Mouse (Mus musculus) spleen, adult 2 months (tissue): ENCODE measurements around the gene Aldh3b2. TPM values are rescaled to one million over a fixed set of nuclear protein-coding genes. Genes with fewer than 3 reads are reported as not detected.

ENCODE experiments used
- DNase-seq, 2 experiments: peaks; one replicate each; pipeline versions ENCODE4 v3.0.0 to v3.0.0-alpha.2; 2012 to 2021; ENCODE audit warnings: low spot score in 2 of 2, low read depth in 1 of 2
- H3K27ac ChIP-seq: fragments of 200-500 bp; 2 replicates; pipeline ENCODE4 v1.5.1; 2012; ENCODE audit warnings: low read length, inconsistent platforms; ENCODE audit not compliant: insufficient read depth
- H3K27me3 ChIP-seq: fragments of 200-500 bp; 2 replicates; pipeline ENCODE4 v1.6.1; 2012; ENCODE audit warnings: mild to moderate bottlenecking, moderate library complexity, low read length, inconsistent platforms; ENCODE audit not compliant: control insufficient read depth, insufficient read depth
- H3K36me3 ChIP-seq: fragments of 200-500 bp; 2 replicates; pipeline ENCODE4 v1.6.1; 2012; ENCODE audit warnings: mild to moderate bottlenecking, low read length, inconsistent platforms; ENCODE audit not compliant: control insufficient read depth, insufficient read depth
- H3K4me1 ChIP-seq: fragments of 200-500 bp; 2 replicates; pipeline ENCODE4 v1.6.1; 2011; ENCODE audit warnings: inconsistent platforms; ENCODE audit not compliant: control insufficient read depth, insufficient read depth, insufficient read length
- H3K4me3 ChIP-seq: fragments of 200-500 bp; 2 replicates; pipeline ENCODE4 v1.5.1; 2011; ENCODE audit warnings: mild to moderate bottlenecking, inconsistent platforms; ENCODE audit not compliant: insufficient read depth, insufficient read length; ENCODE audit errors: extremely low read depth
- CTCF ChIP-seq: fragments of 200-500 bp; IDR thresholded peaks from 2 replicates; pipeline ENCODE4 v1.5.1; 2011; ENCODE audit warnings: mild to moderate bottlenecking, inconsistent platforms; ENCODE audit not compliant: insufficient read depth, insufficient read length, insufficient replicate concordance; ENCODE audit errors: extremely low read depth
- POLR2A ChIP-seq: fragments of 200-500 bp; IDR thresholded peaks from 2 replicates; pipeline ENCODE4 v1.6.1; 2011; ENCODE audit warnings: low read depth, low read length, inconsistent platforms
- WGBS: fragments of 180-500 bp; shearing (Covaris S2); methylation state at CpG from one replicate; pipeline ENCODE4 v1.1.7; 2018; 5-methylcytosine and 5-hydroxymethylcytosine counted together
- polyA plus RNA-seq: library from polyadenylated mRNA; depleted of rRNA; stranded (reverse); fragments of >200 nt; gene quantifications from 2 replicates; pipeline ENCODE4 v1.2.3, GENCODE M21; 2012

The Aldh3b2 gene
- polyA plus RNA-seq, 1 experiment: 0.65 TPM

GRCm38 (mm10) chr19:3991966-3992365 lies 19.8 kb downstream of the Aldh3b2 start:
- H3K4me1 ChIP-seq: no peaks in the 10 kb centered on the region
- no peak overlapping the region for H3K4me3 ChIP-seq
- DNase-seq: no peak
- H3K27me3 ChIP-seq: no peaks in the 10 kb centered on the region
- no peak overlapping the region for H3K27ac ChIP-seq
- TF ChIP-seq CTCF: no peak
- no peak for TF ChIP-seq POLR2A
- no peaks in the 10 kb centered on the region for H3K36me3 ChIP-seq
- WGBS: 87% methylated on average over 3 of the region's 3 CpGs

GRCm38 (mm10) chr19:3992416-3992815 lies 20.3 kb downstream of the Aldh3b2 start, which contains the start of gene Tbx10:
TSS of gene Tbx10 (plus strand) at chr19:3992752.
- Histone ChIP-seq H3K27me3 (no peaks in the 10 kb centered on the region), H3K4me3 (no peak within 1 kb of the TSS), H3K36me3 (no peaks in the 10 kb centered on the region), H3K27ac (no peak within 1 kb of the TSS), H3K4me1 (no peaks in the 10 kb centered on the region)
- DNase-seq: no peak
- 79% methylated on average over 5 of the region's 5 CpGs for WGBS
- TF ChIP-seq POLR2A (no peak), CTCF (no peak)

GRCm38 (mm10) chr19:3994932-3995331 lies 22.8 kb downstream of the Aldh3b2 start:
- H3K27ac ChIP-seq: no peak overlapping the region
- no peaks in the 10 kb centered on the region for H3K27me3 ChIP-seq
- no peaks in the 10 kb centered on the region for H3K36me3 ChIP-seq
- no peak for DNase-seq
- H3K4me3 ChIP-seq: no peak overlapping the region
- TF ChIP-seq CTCF (no peak), POLR2A (no peak)
- H3K4me1 ChIP-seq: no peaks in the 10 kb centered on the region; the same call in 1 of the 2 replicates
- 86% methylated on average over 6 of the region's 6 CpGs for WGBS

GRCm38 (mm10) chr19:3995505-3995904 lies 23.4 kb downstream of the Aldh3b2 start:
- no peak for TF ChIP-seq CTCF
- no peak for TF ChIP-seq POLR2A
- DNase-seq: no peak
- no peak overlapping the region for H3K4me3 ChIP-seq
- H3K36me3 ChIP-seq: no peaks in the 10 kb centered on the region
- H3K4me1 ChIP-seq: no peaks in the 10 kb centered on the region; the same call in 1 of the 2 replicates
- WGBS: 96% methylated on average over 3 of the region's 3 CpGs
- no peaks in the 10 kb centered on the region for H3K27me3 ChIP-seq
- no peak overlapping the region for H3K27ac ChIP-seq

GRCm38 (mm10) chr19:3996106-3996505 lies 24.0 kb downstream of the Aldh3b2 start:
- Histone ChIP-seq H3K4me3 (no peak overlapping the region), H3K27ac (no peak overlapping the region), H3K4me1 (peaks cover 3% of the 10 kb centered on the region; the same call in 1 of the 2 replicates), H3K27me3 (no peaks in the 10 kb centered on the region), H3K36me3 (no peaks in the 10 kb centered on the region)
- TF ChIP-seq POLR2A: no peak
- no peak for TF ChIP-seq CTCF
- 71% methylated on average over 7 of the region's 7 CpGs for WGBS
- DNase-seq: no peak

GRCm38 (mm10) chr19:3996747-3997146 lies 24.6 kb downstream of the Aldh3b2 start:
- Histone ChIP-seq H3K4me1 (peaks cover 4% of the 10 kb centered on the region; the same call in 1 of the 2 replicates), H3K4me3 (no peak overlapping the region), H3K36me3 (no peaks in the 10 kb centered on the region), H3K27ac (no peak overlapping the region), H3K27me3 (no peaks in the 10 kb centered on the region)
- no peak for TF ChIP-seq CTCF
- TF ChIP-seq POLR2A: no peak
- 81% methylated on average over 8 of the region's 8 CpGs for WGBS
- no peak for DNase-seq

- Histone ChIP-seq H3K4me3 (no peak overlapping the region), H3K27ac (no peak overlapping the region), H3K36me3 (no peaks in the 10 kb centered on the region), H3K27me3 (no peaks in the 10 kb centered on the region), H3K4me1 (peaks cover 4% of the 10 kb centered on the region; the same call in 1 of the 2 replicates)
- DNase-seq: no peak
- WGBS: 85% methylated on average over 8 of the region's 8 CpGs
- TF ChIP-seq CTCF (no peak), POLR2A (no peak)
Observed at GRCm38 (mm10) chr19:3997231-3997630, 25.1 kb downstream of the Aldh3b2 start.
